Mouse (Mus musculus) hindbrain, embryonic 11.5 days (tissue): ENCODE data around the gene Rnls. TPM values are rescaled to one million over a fixed set of nuclear protein-coding genes. Genes with fewer than 3 reads are reported as not detected.

ENCODE experiments used
- ATAC-seq: fragments of 200-750 bp; cut with Nextera tagmentation; 2 replicates; pipeline ENCODE4 v1.8.0; 2017; ENCODE audit warnings: mild to moderate bottlenecking, moderate TSS enrichment, moderate library complexity; ENCODE audit not compliant: low FRiP score
- DNase-seq: peaks from one replicate; pipeline ENCODE4 v3.0.0-alpha.2; 2015; ENCODE audit warnings: low spot score
- H3K27ac ChIP-seq: fragments of 300-500 bp; sonication (generic); 2 replicates; pipeline ENCODE4 v1.5.1; 2014; ENCODE audit warnings: mild to moderate bottlenecking, low read depth, low read length
- H3K27me3 ChIP-seq: fragments of 300-500 bp; sonication (generic); 2 replicates; pipeline ENCODE4 v1.6.1; 2014; ENCODE audit warnings: mild to moderate bottlenecking, low read length, moderate library complexity, mixed read lengths; ENCODE audit not compliant: control insufficient read depth, insufficient read depth
- H3K36me3 ChIP-seq: fragments of 300-500 bp; sonication (generic); 2 replicates; pipeline ENCODE4 v1.6.1; 2014; ENCODE audit warnings: mild to moderate bottlenecking, low read length, moderate library complexity, mixed read lengths; ENCODE audit not compliant: control insufficient read depth, insufficient read depth
- H3K4me1 ChIP-seq: fragments of 300-500 bp; sonication (generic); replicated peaks from 2 replicates; pipeline ENCODE4 v1.6.1; 2014; ENCODE audit warnings: low read length, mixed read lengths; ENCODE audit not compliant: control insufficient read depth, insufficient read depth
- H3K4me2 ChIP-seq: fragments of 300-500 bp; sonication (generic); replicated peaks from 2 replicates; pipeline ENCODE4 v1.6.1; 2014; ENCODE audit warnings: mild to moderate bottlenecking, low read depth, low read length
- H3K4me3 ChIP-seq: fragments of 300-500 bp; sonication (generic); 2 replicates; pipeline ENCODE4 v1.5.1; 2014; ENCODE audit warnings: low read depth, low read length
- H3K9ac ChIP-seq: fragments of 300-500 bp; sonication (generic); 2 replicates; pipeline ENCODE4 v1.6.1; 2014; ENCODE audit warnings: low read depth, low read length
- H3K9me3 ChIP-seq: fragments of 300-500 bp; sonication (generic); 2 replicates; pipeline ENCODE4 v1.6.1; 2016; ENCODE audit warnings: low read length; ENCODE audit not compliant: control insufficient read depth
- WGBS: fragments of 180-500 bp; shearing (Covaris S2); extraction: QIAGEN DNeasy Blood & Tissue Kit; methylation state at CpG from one replicate; pipeline ENCODE4 v1.1.7; 2014; 5-methylcytosine and 5-hydroxymethylcytosine counted together
- polyA plus RNA-seq: library from polyadenylated mRNA; unstranded; fragments of >200 nt; fragmentation: Nextera tagmentation; extraction: Ambion mirVana; gene quantifications from 2 replicates; pipeline ENCODE4 v1.2.1, GENCODE M21; 2014

Gene Rnls
- polyA plus RNA-seq, 1 experiment from 2014 or later, result 8.2 TPM

DNA sequence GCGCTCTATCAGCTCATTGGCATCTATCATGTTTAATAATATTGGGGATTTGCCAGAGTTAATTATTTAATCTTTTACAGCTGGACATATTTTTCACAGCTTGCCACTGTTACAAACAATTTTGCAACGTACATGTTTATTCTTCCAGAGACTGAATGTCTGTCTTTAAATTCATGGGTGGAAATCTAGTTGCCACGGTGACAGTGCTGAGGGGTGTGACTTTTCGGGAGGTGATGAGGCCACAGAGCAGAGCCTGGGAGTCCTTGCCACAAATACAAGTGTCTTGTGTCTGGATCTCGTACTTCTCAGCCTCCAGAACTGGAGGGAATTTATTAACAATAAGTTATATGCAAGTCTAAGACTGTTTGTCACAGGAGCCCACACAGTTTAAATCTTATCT lies 212.5 kb downstream of the Rnls start:
- Histone ChIP-seq H3K27ac (no peak overlapping the region), H3K27me3 (no peaks in the 10 kb centered on the region), H3K4me1 (no peaks in the 10 kb centered on the region), H3K9me3 (no peaks in the 10 kb centered on the region), H3K4me2 (no peak overlapping the region), H3K4me3 (no peak overlapping the region), H3K9ac (no peak overlapping the region), H3K36me3 (no peaks in the 10 kb centered on the region)
- DNase-seq (no peak), ATAC-seq (no peak)
- 63% methylated on average over 5 of the region's 5 CpGs for WGBS

- no peaks in the 10 kb centered on the region for H3K9me3 ChIP-seq
- H3K36me3 ChIP-seq, result no peaks in the 10 kb centered on the region
- DNase-seq (no peak), ATAC-seq (no peak)
- no peak overlapping the region for H3K9ac ChIP-seq
- H3K27me3 ChIP-seq, result no peaks in the 10 kb centered on the region
- H3K4me3 ChIP-seq, result no peak overlapping the region
- no peak overlapping the region for H3K4me2 ChIP-seq
- 39% methylated on average over 3 of the region's 3 CpGs for whole genome bisulfite sequencing
- H3K4me1 ChIP-seq, result no peaks in the 10 kb centered on the region
- no peak overlapping the region for H3K27ac ChIP-seq
Observed at GRCm38 (mm10) chr19:33178866-33179265, 213.2 kb downstream of the Rnls start.

- H3K9me3 ChIP-seq, result no peaks in the 10 kb centered on the region
- no peaks in the 10 kb centered on the region for H3K36me3 ChIP-seq
- DNase-seq, result no peak
- no peak overlapping the region for H3K4me3 ChIP-seq
- no peak overlapping the region for H3K4me2 ChIP-seq
- no peak overlapping the region for H3K9ac ChIP-seq
- H3K27ac ChIP-seq, result no peak overlapping the region
- ATAC-seq, result no peak
- H3K4me1 ChIP-seq, result no peaks in the 10 kb centered on the region
- WGBS, result 39% methylated on average over 6 of the region's 6 CpGs
- no peaks in the 10 kb centered on the region for H3K27me3 ChIP-seq
Observed at GRCm38 (mm10) chr19:33178367-33178766, 213.7 kb downstream of the Rnls start.

- no peak for DNase-seq
- ATAC-seq, result no peak
- no peak overlapping the region for H3K27ac ChIP-seq
- no peak overlapping the region for H3K9ac ChIP-seq
- no peaks in the 10 kb centered on the region for H3K4me1 ChIP-seq
- H3K36me3 ChIP-seq, result no peaks in the 10 kb centered on the region
- no peaks in the 10 kb centered on the region for H3K9me3 ChIP-seq
- H3K4me2 ChIP-seq, result no peak overlapping the region
- H3K4me3 ChIP-seq, result no peak overlapping the region
- H3K27me3 ChIP-seq, result no peaks in the 10 kb centered on the region
Observed at GRCm38 (mm10) chr19:33173991-33174390, 218.1 kb downstream of the Rnls start.

DNA sequence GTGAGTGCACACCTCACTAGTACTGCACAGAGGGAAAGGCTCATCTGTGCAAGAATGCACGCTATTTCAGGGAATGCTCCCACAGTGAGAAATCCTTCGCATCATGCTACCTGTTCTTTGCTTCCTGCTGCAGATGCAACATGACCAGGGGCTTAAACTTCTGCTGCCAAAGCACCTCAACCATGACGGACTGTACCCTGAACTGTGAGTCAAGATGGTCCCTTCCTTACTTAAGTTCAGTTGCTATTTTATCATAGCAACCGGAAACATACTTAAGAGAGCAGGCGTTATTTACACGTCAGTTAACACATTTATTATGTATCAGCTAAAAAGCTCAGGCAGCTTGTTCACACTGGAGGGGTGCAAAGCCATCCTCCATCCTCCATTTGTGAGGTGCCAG lies 222.2 kb downstream of the Rnls start:
- DNase-seq (no peak), ATAC-seq (no peak)
- H3K36me3 ChIP-seq, result no peaks in the 10 kb centered on the region
- no peak overlapping the region for H3K4me2 ChIP-seq
- H3K27me3 ChIP-seq, result no peaks in the 10 kb centered on the region
- H3K9me3 ChIP-seq, result no peaks in the 10 kb centered on the region
- H3K4me1 ChIP-seq, result no peaks in the 10 kb centered on the region
- 90% methylated on average over 6 of the region's 6 CpGs for WGBS
- H3K9ac ChIP-seq, result no peak overlapping the region
- no peak overlapping the region for H3K4me3 ChIP-seq
- no peak overlapping the region for H3K27ac ChIP-seq

GRCm38 (mm10) chr19:33167528-33168264 lies 224.4 kb downstream of the Rnls start:
- Histone ChIP-seq H3K4me1 (no peaks in the 10 kb centered on the region), H3K27me3 (no peaks in the 10 kb centered on the region), H3K4me3 (no peak overlapping the region), H3K4me2 (no peak overlapping the region), H3K9ac (no peak overlapping the region), H3K9me3 (no peaks in the 10 kb centered on the region), H3K27ac (no peak overlapping the region), H3K36me3 (no peaks in the 10 kb centered on the region)
- no peak for DNase-seq
- ATAC-seq, result no peak
- WGBS, result 74% methylated on average over 17 of the region's 17 CpGs

GRCm38 (mm10) chr19:33164801-33165200 lies 227.3 kb downstream of the Rnls start:
- no peaks in the 10 kb centered on the region for H3K27me3 ChIP-seq
- H3K4me2 ChIP-seq, result no peak overlapping the region
- H3K4me1 ChIP-seq, result no peaks in the 10 kb centered on the region
- ATAC-seq (no peak), DNase-seq (no peak)
- no peak overlapping the region for H3K27ac ChIP-seq
- no peak overlapping the region for H3K4me3 ChIP-seq
- no peak overlapping the region for H3K9ac ChIP-seq
- H3K9me3 ChIP-seq, result no peaks in the 10 kb centered on the region
- WGBS, result 86% methylated on average over 5 of the region's 5 CpGs
- no peaks in the 10 kb centered on the region for H3K36me3 ChIP-seq

DNA sequence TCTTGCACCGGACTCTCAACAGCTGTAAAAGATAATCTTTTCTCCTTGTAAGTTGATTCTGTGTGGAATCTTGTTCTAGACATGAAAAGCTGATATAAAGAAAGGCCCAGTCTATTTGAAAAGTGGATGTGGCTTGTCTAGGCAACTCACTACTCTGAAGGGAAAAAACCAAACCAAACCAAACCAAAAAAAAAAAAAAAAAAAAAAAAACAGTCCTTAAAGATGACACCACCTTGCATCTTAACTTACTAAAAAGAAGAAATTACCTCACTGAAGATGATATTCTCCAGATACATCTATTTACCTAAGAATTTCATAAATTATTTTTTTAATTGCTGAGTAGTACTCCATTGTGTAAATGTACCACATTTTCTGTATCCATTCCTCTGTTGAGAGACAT lies 230.2 kb downstream of the Rnls start:
- Histone ChIP-seq H3K4me2 (no peak overlapping the region), H3K9ac (no peak overlapping the region), H3K4me1 (no peaks in the 10 kb centered on the region), H3K4me3 (no peak overlapping the region), H3K9me3 (no peaks in the 10 kb centered on the region), H3K27me3 (no peaks in the 10 kb centered on the region), H3K27ac (no peak overlapping the region), H3K36me3 (no peaks in the 10 kb centered on the region)
- DNase-seq (no peak), ATAC-seq (no peak)
- 100% methylated on average over 1 of the region's 1 CpGs for WGBS

DNA sequence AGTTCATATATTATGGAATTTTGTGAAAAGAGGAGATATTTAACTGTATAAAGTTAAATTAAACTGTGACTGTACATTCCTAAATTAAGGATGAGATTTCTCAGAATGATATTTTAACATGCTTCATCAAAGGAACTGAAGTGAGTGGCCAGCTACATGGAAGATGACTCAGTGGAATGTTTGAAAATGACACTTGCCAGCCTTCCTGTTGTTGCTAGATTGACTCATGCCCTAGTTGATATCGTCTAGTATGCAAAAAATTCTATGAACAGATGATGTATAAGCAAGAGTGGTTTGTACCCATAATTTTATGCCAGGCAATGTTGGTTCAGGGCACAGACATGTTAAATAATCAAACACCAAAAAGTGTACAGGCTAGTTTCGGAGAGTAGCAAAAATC lies 232.2 kb downstream of the Rnls start:
- Histone ChIP-seq H3K4me3 (no peak overlapping the region), H3K9ac (no peak overlapping the region), H3K36me3 (no peaks in the 10 kb centered on the region), H3K9me3 (no peaks in the 10 kb centered on the region), H3K27ac (no peak overlapping the region), H3K4me1 (no peaks in the 10 kb centered on the region), H3K27me3 (no peaks in the 10 kb centered on the region), H3K4me2 (no peak overlapping the region)
- ATAC-seq, result no peak
- WGBS, result 91% methylated on average over 2 of the region's 2 CpGs
- no peak for DNase-seq
